Mouse (Mus musculus): ENCODE results near the gene Fam217a.
"Not testable (repeated sequence)": the region's sequence is repeated elsewhere in the genome, so short reads cannot be mapped to it uniquely, and the experiment has no call there.

The Fam217a gene

GRCm38 (mm10) chr13:34873801-34874681 lies 50.1 kb downstream of the Fam217a start:
- peak; percentile 97 for DNase-seq

GRCm38 (mm10) chr13:34864420-34865169 lies 59.5 kb downstream of the Fam217a start:
- peak; percentile 72 for DNase-seq

- not testable (repeated sequence) for DNase-seq
Measured at GRCm38 (mm10) chr13:34861166-34861565, 62.9 kb downstream of the Fam217a start.
